8 mouse cellular contexts compared by ENCODE assay signal in the genomic region with DNA sequence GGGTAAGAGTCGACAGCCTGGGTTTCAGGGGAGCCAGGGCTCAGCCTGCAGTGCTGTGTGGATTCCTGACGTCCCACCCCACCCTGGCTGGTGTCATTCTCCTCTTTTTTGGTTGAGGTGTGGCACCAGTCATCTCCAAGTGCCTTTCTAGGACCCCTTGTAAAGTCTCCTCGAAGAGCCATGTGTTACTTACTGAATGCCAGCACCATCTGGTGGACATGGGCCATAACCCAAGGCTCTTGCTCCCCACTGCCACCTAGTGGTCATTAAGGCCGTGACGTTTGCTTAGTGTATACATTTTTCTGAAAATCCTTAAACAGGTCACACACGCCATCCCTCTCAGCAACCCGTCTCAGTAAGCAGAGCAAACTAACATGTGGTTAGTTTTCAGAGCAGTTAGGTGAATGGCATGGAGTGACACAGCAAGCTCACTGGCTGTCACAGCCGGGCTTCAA. TPM values are rescaled to one million over a fixed set of nuclear protein-coding genes. Genes with fewer than 3 reads are reported as not detected.
DNase-seq lines count a peak whose midpoint lies in the region; ATAC-seq and TF ChIP-seq lines count a peak whose summit lies in the region.

No protein-coding gene starts in this region.

- 16% methylated on average over 8 of the region's 8 CpGs for WGBS in embryonic facial prominence, embryonic 14.5 days
- WGBS in heart, embryonic 15.5 days: 20% methylated on average over 8 of the region's 8 CpGs
- WGBS in liver, embryonic 13.5 days (ENCODE audit: insufficient replicate concordance): 17% methylated on average over 8 of the region's 8 CpGs
- WGBS in stomach, postnatal 0 days: 17% methylated on average over 8 of the region's 8 CpGs

- no peaks in the 10 kb centered on the region for H3K36me3 ChIP-seq in embryonic facial prominence, embryonic 14.5 days (ENCODE audit: control insufficient read depth, insufficient read depth, low read length)
- H3K36me3 ChIP-seq in heart, embryonic 15.5 days: no peaks in the 10 kb centered on the region
- no peaks in the 10 kb centered on the region for H3K36me3 ChIP-seq in liver, embryonic 13.5 days
- no peaks in the 10 kb centered on the region for H3K36me3 ChIP-seq in stomach, postnatal 0 days (ENCODE audit: control insufficient read depth, insufficient read depth, low read length)

- no peaks in the 10 kb centered on the region for H3K27me3 ChIP-seq in embryonic facial prominence, embryonic 14.5 days (replicated peaks; ENCODE audit: control insufficient read depth, insufficient read depth, low read length)
- H3K27me3 ChIP-seq in heart, embryonic 15.5 days: 0 out of 2 replicates have a peak, but pooled peaks cover 6% of the 10 kb centered on the region
- H3K27me3 ChIP-seq in liver, embryonic 13.5 days: 0 out of 2 replicates have a peak, but pooled peaks cover 5% of the 10 kb centered on the region
- no peaks in the 10 kb centered on the region for H3K27me3 ChIP-seq in stomach, postnatal 0 days (ENCODE audit: control insufficient read depth, insufficient read depth, low read length)

- peak; percentile 100 for TF ChIP-seq CTCF in stomach, postnatal 0 days (IDR thresholded peaks at IDR 0.05; ENCODE audit: low read depth)

- H3K4me3 ChIP-seq in embryonic facial prominence, embryonic 14.5 days (ENCODE audit: low read depth, low read length): no peak overlapping the region
- H3K4me3 ChIP-seq in heart, embryonic 15.5 days: no peak overlapping the region
- no peak overlapping the region for H3K4me3 ChIP-seq in liver, embryonic 13.5 days (replicated peaks)
- no peak overlapping the region for H3K4me3 ChIP-seq in stomach, postnatal 0 days (ENCODE audit: low read depth, low read length)

- H3K4me2 ChIP-seq in embryonic facial prominence, embryonic 14.5 days (ENCODE audit: low read depth, low read length): no peak overlapping the region
- no peak overlapping the region for H3K4me2 ChIP-seq in heart, embryonic 15.5 days
- H3K4me2 ChIP-seq in liver, embryonic 13.5 days: no peak overlapping the region
- H3K4me2 ChIP-seq in stomach, postnatal 0 days (replicated peaks; ENCODE audit: low read depth): no peak overlapping the region

- H3K9me3 ChIP-seq in embryonic facial prominence, embryonic 14.5 days (ENCODE audit: control insufficient read depth, low read length): no peaks in the 10 kb centered on the region
- no peaks in the 10 kb centered on the region for H3K9me3 ChIP-seq in heart, embryonic 15.5 days (replicated peaks)
- H3K9me3 ChIP-seq in liver, embryonic 13.5 days (replicated peaks): no peaks in the 10 kb centered on the region
- H3K9me3 ChIP-seq in stomach, postnatal 0 days (ENCODE audit: control insufficient read depth, low read length): no peaks in the 10 kb centered on the region

- ATAC-seq in embryonic facial prominence, embryonic 14.5 days (ENCODE audit: low read depth): peak; percentile 57
- peak; percentile 58; the same call in 1 of the 2 replicates for ATAC-seq in heart, embryonic 15.5 days (replicated peaks; ENCODE audit: insufficient number of reproducible peaks, insufficient read depth, low FRiP score, low read depth)
- ATAC-seq in liver, embryonic 13.5 days (ENCODE audit: low read depth): 0 out of 2 replicates have a peak, but pooled peaks have one; percentile 34
- peak; percentile 82 for ATAC-seq in stomach, postnatal 0 days (ENCODE audit: low FRiP score, low TSS enrichment)

- no peak for TF ChIP-seq EP300 in stomach, postnatal 0 days (optimal IDR thresholded peaks at IDR 0.05)

- peak; percentile 91 for DNase-seq in CD4-positive, CD25-positive, alpha-beta regulatory T cell, adult 2 months (ENCODE audit: low read depth, low spot score)
- peak; percentile 27 to 51 for DNase-seq in adrenal gland, postnatal 4 days (ENCODE audit: low spot score in 2 of 2)
- peak; percentile 88 for DNase-seq in embryonic facial prominence, embryonic 14.5 days (ENCODE audit: low spot score)
- DNase-seq in kidney, postnatal 14 days: peak; percentile 84
- peak; percentile 64 for DNase-seq in liver, embryonic 13.5 days
- DNase-seq in neural tube, embryonic 10.5 days (ENCODE audit: extremely low spot score, low spot score): peak; percentile 84
- DNase-seq in stomach, postnatal 0 days (ENCODE audit: low spot score): peak; percentile 78

- no peak overlapping the region for H3K9ac ChIP-seq in embryonic facial prominence, embryonic 14.5 days (ENCODE audit: low read depth, low read length)
- H3K9ac ChIP-seq in heart, embryonic 15.5 days: no peak overlapping the region
- no peak overlapping the region for H3K9ac ChIP-seq in liver, embryonic 13.5 days
- H3K9ac ChIP-seq in stomach, postnatal 0 days (ENCODE audit: low read length): no peak overlapping the region

- no peak overlapping the region for H3K27ac ChIP-seq in embryonic facial prominence, embryonic 14.5 days (replicated peaks; ENCODE audit: low read depth, low read length)
- H3K27ac ChIP-seq in heart, embryonic 15.5 days: no peak overlapping the region
- H3K27ac ChIP-seq in liver, embryonic 13.5 days: no peak overlapping the region
- H3K27ac ChIP-seq in stomach, postnatal 0 days (replicated peaks): no peak overlapping the region

- H3K4me1 ChIP-seq in embryonic facial prominence, embryonic 14.5 days (ENCODE audit: control insufficient read depth, insufficient read depth, low read length): no peaks in the 10 kb centered on the region
- peaks cover 2% of the 10 kb centered on the region; the same call in 1 of the 2 replicates for H3K4me1 ChIP-seq in heart, embryonic 15.5 days (replicated peaks)
- 0 out of 2 replicates have a peak, but pooled peaks cover 3% of the 10 kb centered on the region for H3K4me1 ChIP-seq in liver, embryonic 13.5 days (replicated peaks)
- H3K4me1 ChIP-seq in stomach, postnatal 0 days (replicated peaks; ENCODE audit: control insufficient read depth, insufficient read depth): no peaks in the 10 kb centered on the region

RNA-seq across cellular contexts. Expression of a gene that starts 10.3 kb away (rescaled TPM):
- total RNA-seq in adrenal gland, postnatal 4 days (2021): 10 to 100 TPM; 24.5 to 26.1 TPM
- 17.0 and 18.0 TPM in 2 replicates for polyA plus RNA-seq in embryonic facial prominence, embryonic 14.5 days (2014; fragmentation: Nextera tagmentation; extraction: Ambion mirVana)
- 21.4 and 23.0 TPM in 2 replicates for polyA plus RNA-seq in heart, embryonic 15.5 days (2015; fragmentation: Nextera tagmentation; extraction: Ambion mirVana)
- polyA plus RNA-seq in liver, embryonic 13.5 days (2015; fragmentation: Nextera tagmentation; extraction: Ambion mirVana): 5.3 and 6.3 TPM in 2 replicates
- polyA plus RNA-seq in stomach, postnatal 0 days (2015; fragmentation: Nextera tagmentation; extraction: Ambion mirVana): 7.0 and 8.2 TPM in 2 replicates

Comparison
In these comparisons a context has a peak if more than half of its experiments do, and no peak if none do; other contexts are left out.
1. DNase-seq: peak in every context shown above with its lines; median percentile 91 in CD4-positive, CD25-positive, alpha-beta regulatory T cell, adult 2 months; 88 in embryonic facial prominence, embryonic 14.5 days; 84 in kidney, postnatal 14 days; 84 in neural tube, embryonic 10.5 days; 78 in stomach, postnatal 0 days; 64 in liver, embryonic 13.5 days; 39 in adrenal gland, postnatal 4 days.